22 mouse cellular contexts compared by ENCODE assay signal in the genomic region with DNA sequence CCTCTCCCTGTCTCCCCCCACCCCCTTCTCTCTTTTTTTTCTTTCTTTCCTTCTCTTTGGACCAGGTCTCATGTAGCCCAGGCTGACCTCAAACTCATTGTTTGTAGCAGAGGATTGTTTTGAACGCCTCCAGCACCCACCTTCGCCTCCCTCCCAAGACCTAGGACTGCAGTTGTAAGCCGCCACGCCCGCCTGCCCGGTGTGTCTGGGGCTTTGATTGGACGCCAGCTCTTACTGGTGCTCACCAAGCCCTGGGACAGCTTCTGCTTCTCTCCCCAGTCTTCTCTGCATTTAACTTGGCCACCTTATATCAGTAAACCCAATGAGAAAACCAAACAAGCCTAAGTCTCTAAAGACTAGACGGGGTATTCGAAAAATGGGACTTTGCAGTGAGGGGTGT.
"Had no signal": no experiment of that assay in that cellular context is flagged by ENCODE, and none has a peak within 500 bp of the region (broad histone marks: within the 10 kb centered on the region; RNA-seq: fewer than 3 reads in every experiment).

No protein-coding gene starts in this region.

- H3K4me3 ChIP-seq: left cerebral cortex, adult 2 months; limb, embryonic 12.5 days; limb, embryonic 15.5 days; midbrain, embryonic 12.5 days; midbrain, embryonic 15.5 days; neural tube, embryonic 12.5 days; neural tube, embryonic 15.5 days; stomach, embryonic 15.5 days had no signal

- H3K9me3 ChIP-seq: limb, embryonic 12.5 days; limb, embryonic 15.5 days; midbrain, embryonic 12.5 days; midbrain, embryonic 15.5 days; neural tube, embryonic 12.5 days; neural tube, embryonic 15.5 days; stomach, embryonic 15.5 days had no signal

- DNase-seq: kidney, adult 2 months; kidney, postnatal 25 days; layer of hippocampus, postnatal 36 days; left cerebral cortex, postnatal 4 days; lung, embryonic 14.5 days; right cerebral cortex, adult 18-20 months; right cerebral cortex, postnatal 14 days; right cerebral cortex, postnatal 4 days; thymus, adult 18-20 months; thymus, postnatal 36 days had no signal

- H3K9ac ChIP-seq: limb, embryonic 12.5 days; limb, embryonic 15.5 days; lung, embryonic 14.5 days; midbrain, embryonic 12.5 days; midbrain, embryonic 15.5 days; neural tube, embryonic 12.5 days; neural tube, embryonic 15.5 days; stomach, embryonic 15.5 days had no signal

- H3K27ac ChIP-seq: kidney, postnatal 0 days; left cerebral cortex, adult 2 months; limb, embryonic 12.5 days; limb, embryonic 15.5 days; macrophage; midbrain, embryonic 12.5 days; midbrain, embryonic 15.5 days; neural tube, embryonic 12.5 days; neural tube, embryonic 15.5 days; stomach, embryonic 15.5 days had no signal

- H3K4me2 ChIP-seq: limb, embryonic 12.5 days; limb, embryonic 15.5 days; lung, embryonic 14.5 days; midbrain, embryonic 12.5 days; midbrain, embryonic 15.5 days; neural tube, embryonic 12.5 days; neural tube, embryonic 15.5 days; stomach, embryonic 15.5 days had no signal

- H3K27me3 ChIP-seq: limb, embryonic 12.5 days; stomach, embryonic 15.5 days had no signal

- ATAC-seq: intestine, postnatal 0 days; lung, postnatal 0 days; midbrain, embryonic 15.5 days had no signal

- H3K36me3 ChIP-seq: limb, embryonic 12.5 days; limb, embryonic 15.5 days; midbrain, embryonic 12.5 days; midbrain, embryonic 15.5 days; neural tube, embryonic 12.5 days; neural tube, embryonic 15.5 days; stomach, embryonic 15.5 days had no signal
